Mouse (Mus musculus) thymus, adult 2 months (tissue): ENCODE data around the gene Slc24a4. TPM values are rescaled to one million over a fixed set of nuclear protein-coding genes. Genes with fewer than 3 reads are reported as not detected.

Experiments
- DNase-seq: peaks from one replicate; pipeline ENCODE4 v3.0.0; 2021
- H3K27ac ChIP-seq: fragments of 200-500 bp; 2 replicates; pipeline ENCODE4 v1.5.1; 2012; ENCODE audit warnings: low read length, control low read depth; ENCODE audit not compliant: control insufficient read depth, insufficient read depth
- H3K27me3 ChIP-seq: fragments of 200-500 bp; 2 replicates; pipeline ENCODE4 v1.6.1; 2012; ENCODE audit warnings: mild to moderate bottlenecking, low read length, moderate library complexity, mixed read lengths; ENCODE audit not compliant: control insufficient read depth, insufficient read depth
- H3K36me3 ChIP-seq: fragments of 200-500 bp; 2 replicates; pipeline ENCODE4 v1.6.1; 2012; ENCODE audit warnings: mild to moderate bottlenecking, low read length, moderate library complexity; ENCODE audit not compliant: control insufficient read depth, insufficient read depth
- H3K4me1 ChIP-seq: fragments of 200-500 bp; replicated peaks from 2 replicates; pipeline ENCODE4 v1.6.1; 2012; ENCODE audit warnings: low read length; ENCODE audit not compliant: control insufficient read depth, insufficient read depth
- H3K4me3 ChIP-seq: fragments of 200-500 bp; 2 replicates; pipeline ENCODE4 v1.5.1; 2012; ENCODE audit warnings: mild to moderate bottlenecking, low read length, control low read depth, moderate library complexity; ENCODE audit not compliant: control insufficient read depth, insufficient read depth
- CTCF ChIP-seq: fragments of 200-500 bp; IDR thresholded peaks from 2 replicates; pipeline ENCODE4 v1.5.1; 2012; ENCODE audit warnings: mild to moderate bottlenecking, control low read depth, low read length, moderate library complexity, borderline replicate concordance; ENCODE audit not compliant: control insufficient read depth, poor library complexity, insufficient read depth; ENCODE audit errors: extremely low read depth
- POLR2A ChIP-seq: fragments of 200-500 bp; IDR thresholded peaks from 2 replicates; pipeline ENCODE4 v1.6.1; 2012; ENCODE audit warnings: mild to moderate bottlenecking, low read length, control low read depth, moderate library complexity; ENCODE audit not compliant: control insufficient read depth, poor library complexity, insufficient read depth; ENCODE audit errors: extremely low read depth
- WGBS: fragments of 180-500 bp; shearing (Covaris S2); methylation state at CpG from one replicate; pipeline ENCODE4 v1.1.7; 2018; 5-methylcytosine and 5-hydroxymethylcytosine counted together
- polyA plus RNA-seq: library from polyadenylated mRNA; depleted of rRNA; stranded (reverse); fragments of >200 nt; gene quantifications from 2 replicates; pipeline ENCODE4 v1.2.3, GENCODE M21; 2012

Gene Slc24a4
- polyA plus RNA-seq, 1 experiment = 4.7 TPM

GRCm38 (mm10) chr12:102299209-102299608 lies 170.7 kb downstream of the Slc24a4 start:
- H3K27me3 ChIP-seq = no peaks in the 10 kb centered on the region
- H3K4me1 ChIP-seq = peaks cover 45% of the 10 kb centered on the region
- no peak overlapping the region for H3K4me3 ChIP-seq

GRCm38 (mm10) chr12:102301585-102301984 lies 173.1 kb downstream of the Slc24a4 start:
- DNase-seq = no peak
- peaks cover 45% of the 10 kb centered on the region for H3K4me1 ChIP-seq
- H3K36me3 ChIP-seq = no peaks in the 10 kb centered on the region
- WGBS = 24% methylated on average over 1 of the region's 1 CpGs
- no peak for TF ChIP-seq POLR2A
- no peak for TF ChIP-seq CTCF
- no peak overlapping the region for H3K27ac ChIP-seq
- H3K4me3 ChIP-seq = no peak overlapping the region
- no peaks in the 10 kb centered on the region for H3K27me3 ChIP-seq

More at GRCm38 (mm10) chr12:102299209-102299608, 170.7 kb downstream of the Slc24a4 start:
- WGBS = 81% methylated on average over 5 of the region's 5 CpGs
- Histone ChIP-seq H3K27ac (no peak overlapping the region), H3K36me3 (no peaks in the 10 kb centered on the region)
- no peak for DNase-seq
- TF ChIP-seq POLR2A = no peak
- TF ChIP-seq CTCF = no peak

GRCm38 (mm10) chr12:102302322-102302721 lies 173.8 kb downstream of the Slc24a4 start:
- WGBS = 46% methylated on average over 9 of the region's 9 CpGs
- no peaks in the 10 kb centered on the region for H3K36me3 ChIP-seq
- H3K27me3 ChIP-seq = no peaks in the 10 kb centered on the region
- no peak overlapping the region for H3K4me3 ChIP-seq
- peaks cover 51% of the 10 kb centered on the region for H3K4me1 ChIP-seq
- DNase-seq = no peak
- no peak for TF ChIP-seq POLR2A
- no peak for TF ChIP-seq CTCF
- H3K27ac ChIP-seq = no peak overlapping the region; the same call in 1 of the 2 replicates

GRCm38 (mm10) chr12:102302831-102303351 lies 174.4 kb downstream of the Slc24a4 start:
- no peaks in the 10 kb centered on the region for H3K27me3 ChIP-seq
- no peaks in the 10 kb centered on the region for H3K36me3 ChIP-seq
- H3K4me3 ChIP-seq = no peak overlapping the region
- no peak for TF ChIP-seq CTCF
- peak overlapping the region; percentile 10; the same call in 1 of the 2 replicates for H3K27ac ChIP-seq
- 69% methylated on average over 4 of the region's 4 CpGs for WGBS
- no peak for DNase-seq
- peaks cover 51% of the 10 kb centered on the region for H3K4me1 ChIP-seq

- Histone ChIP-seq H3K4me1 (peaks cover 61% of the 10 kb centered on the region), H3K27me3 (no peaks in the 10 kb centered on the region), H3K27ac (no peak overlapping the region), H3K4me3 (no peak overlapping the region), H3K36me3 (no peaks in the 10 kb centered on the region)
- TF ChIP-seq CTCF = no peak
- TF ChIP-seq POLR2A = no peak
- WGBS = 68% methylated on average over 7 of the region's 7 CpGs
- DNase-seq = no peak
These were observed 175.3 kb downstream of the Slc24a4 start for GRCm38 (mm10) chr12:102303867-102304266.

- no peak for DNase-seq
- Histone ChIP-seq H3K27me3 (no peaks in the 10 kb centered on the region), H3K36me3 (no peaks in the 10 kb centered on the region), H3K4me1 (peaks cover 69% of the 10 kb centered on the region), H3K27ac (no peak overlapping the region), H3K4me3 (no peak overlapping the region)
- 85% methylated on average over 10 of the region's 10 CpGs for WGBS
- TF ChIP-seq POLR2A (no peak), CTCF (no peak)
These were observed 176.7 kb downstream of the Slc24a4 start for GRCm38 (mm10) chr12:102305069-102305836.

- WGBS = 24% methylated on average over 6 of the region's 6 CpGs
- Histone ChIP-seq H3K4me3 (no peak overlapping the region), H3K36me3 (no peaks in the 10 kb centered on the region), H3K27me3 (no peaks in the 10 kb centered on the region), H3K4me1 (peaks cover 62% of the 10 kb centered on the region), H3K27ac (peak overlapping the region; percentile 76)
- DNase-seq = peak; percentile 44
- TF ChIP-seq CTCF = no peak
- TF ChIP-seq POLR2A = no peak
These were observed 179.5 kb downstream of the Slc24a4 start for GRCm38 (mm10) chr12:102308001-102308456.
